Mouse (Mus musculus) hindbrain, embryonic 15.5 days (tissue): ENCODE data around the gene Itih1. TPM values are rescaled to one million over a fixed set of nuclear protein-coding genes. Genes with fewer than 3 reads are reported as not detected.

Experiments
- ATAC-seq: fragments of 200-750 bp; cut with Nextera tagmentation; 2 replicates; pipeline ENCODE4 v1.8.0; 2017; ENCODE audit warnings: low read depth, moderate number of reproducible peaks, moderate TSS enrichment; ENCODE audit not compliant: low FRiP score
- H3K27ac ChIP-seq: fragments of 300-500 bp; sonication (generic); replicated peaks from 2 replicates; pipeline ENCODE4 v1.5.1; 2015; ENCODE audit warnings: mild to moderate bottlenecking, inconsistent platforms
- H3K27me3 ChIP-seq: fragments of 300-500 bp; sonication (generic); 2 replicates; pipeline ENCODE4 v1.6.1; 2015; ENCODE audit warnings: control low read depth, inconsistent platforms
- H3K36me3 ChIP-seq: fragments of 300-500 bp; sonication (generic); 2 replicates; pipeline ENCODE4 v1.6.1; 2015; ENCODE audit warnings: control low read depth, inconsistent platforms
- H3K4me1 ChIP-seq: fragments of 300-500 bp; sonication (generic); replicated peaks from 2 replicates; pipeline ENCODE4 v1.6.1; 2015; ENCODE audit warnings: control low read depth, inconsistent platforms
- H3K4me2 ChIP-seq: fragments of 300-500 bp; sonication (generic); 2 replicates; pipeline ENCODE4 v1.6.1; 2015; ENCODE audit warnings: moderate library complexity, mild to moderate bottlenecking, inconsistent platforms
- H3K4me3 ChIP-seq: fragments of 300-500 bp; sonication (generic); 2 replicates; pipeline ENCODE4 v1.5.1; 2015; ENCODE audit warnings: mild to moderate bottlenecking, inconsistent platforms
- H3K9ac ChIP-seq: fragments of 300-500 bp; sonication (generic); 2 replicates; pipeline ENCODE4 v1.6.1; 2015; ENCODE audit warnings: inconsistent platforms
- H3K9me3 ChIP-seq: fragments of 300-500 bp; sonication (generic); 2 replicates; pipeline ENCODE4 v1.6.1; 2016; ENCODE audit warnings: control low read depth, inconsistent platforms
- WGBS: fragments of 180-500 bp; shearing (Covaris S2); methylation state at CpG from one replicate; pipeline ENCODE4 v1.1.7; 2015; 5-methylcytosine and 5-hydroxymethylcytosine counted together
- polyA plus RNA-seq: library from polyadenylated mRNA; unstranded; fragments of >200 nt; fragmentation: Nextera tagmentation; extraction: Ambion mirVana; gene quantifications from 2 replicates; pipeline ENCODE4 v1.2.1, GENCODE M21; 2015

The Itih1 gene
- not detected in 2 replicates for polyA plus RNA-seq

GRCm38 (mm10) chr14:30943038-30943437 is at the start of gene Itih1:
Gene Itih1 (minus strand): TSS chr14:30943289.
- Histone ChIP-seq H3K9ac (no peak within 1 kb of the TSS), H3K9me3 (no peaks in the 10 kb centered on the region), H3K27me3 (no peaks in the 10 kb centered on the region), H3K4me1 (no peaks in the 10 kb centered on the region), H3K4me3 (no peak within 1 kb of the TSS), H3K4me2 (no peak within 1 kb of the TSS), H3K36me3 (no peaks in the 10 kb centered on the region), H3K27ac (no peak within 1 kb of the TSS)
- ATAC-seq: no peak
- WGBS: 92% methylated on average over 7 of the region's 7 CpGs

GRCm38 (mm10) chr14:30976222-30976621 is 33.1 kb upstream of the Itih1 start:
- H3K4me2 ChIP-seq: no peak overlapping the region
- WGBS: 82% methylated on average over 3 of the region's 3 CpGs
- H3K9me3 ChIP-seq: no peaks in the 10 kb centered on the region
- no peak overlapping the region for H3K27ac ChIP-seq
- H3K9ac ChIP-seq: no peak overlapping the region
- H3K36me3 ChIP-seq: peaks cover 49% of the 10 kb centered on the region
- no peak overlapping the region for H3K4me3 ChIP-seq
- no peaks in the 10 kb centered on the region for H3K27me3 ChIP-seq
- no peak for ATAC-seq
- H3K4me1 ChIP-seq: no peaks in the 10 kb centered on the region

GRCm38 (mm10) chr14:30974204-30974603 is 31.1 kb upstream of the Itih1 start:
- Histone ChIP-seq H3K4me3 (no peak overlapping the region), H3K27ac (no peak overlapping the region), H3K4me1 (no peaks in the 10 kb centered on the region), H3K4me2 (no peak overlapping the region), H3K9me3 (no peaks in the 10 kb centered on the region), H3K36me3 (peaks cover 56% of the 10 kb centered on the region), H3K27me3 (no peaks in the 10 kb centered on the region), H3K9ac (no peak overlapping the region)
- ATAC-seq: no peak; the same call in 1 of the 2 replicates
- WGBS: 45% methylated on average over 6 of the region's 6 CpGs

- no peak overlapping the region for H3K9ac ChIP-seq
- H3K4me1 ChIP-seq: no peaks in the 10 kb centered on the region
- ATAC-seq: no peak
- no peaks in the 10 kb centered on the region for H3K27me3 ChIP-seq
- 94% methylated on average over 1 of the region's 1 CpGs for WGBS
- H3K36me3 ChIP-seq: peaks cover 32% of the 10 kb centered on the region
- H3K9me3 ChIP-seq: no peaks in the 10 kb centered on the region
- no peak overlapping the region for H3K4me3 ChIP-seq
- no peak overlapping the region for H3K4me2 ChIP-seq
- no peak overlapping the region for H3K27ac ChIP-seq
Observed at GRCm38 (mm10) chr14:30960366-30960765, 17.3 kb upstream of the Itih1 start.

- H3K9ac ChIP-seq: no peak overlapping the region
- no peak for ATAC-seq
- H3K36me3 ChIP-seq: peaks cover 28% of the 10 kb centered on the region
- H3K4me2 ChIP-seq: no peak overlapping the region
- no peaks in the 10 kb centered on the region for H3K9me3 ChIP-seq
- H3K4me1 ChIP-seq: no peaks in the 10 kb centered on the region
- H3K27ac ChIP-seq: no peak overlapping the region
- H3K27me3 ChIP-seq: no peaks in the 10 kb centered on the region
- H3K4me3 ChIP-seq: no peak overlapping the region
- 97% methylated on average over 4 of the region's 4 CpGs for WGBS
Observed at GRCm38 (mm10) chr14:30959031-30959430, 15.9 kb upstream of the Itih1 start.

- H3K27me3 ChIP-seq: no peaks in the 10 kb centered on the region
- peaks cover 28% of the 10 kb centered on the region for H3K36me3 ChIP-seq
- no peak overlapping the region for H3K9ac ChIP-seq
- H3K9me3 ChIP-seq: no peaks in the 10 kb centered on the region
- no peak overlapping the region for H3K4me3 ChIP-seq
- H3K27ac ChIP-seq: no peak overlapping the region
- WGBS: 88% methylated on average over 2 of the region's 2 CpGs
- H3K4me2 ChIP-seq: no peak overlapping the region
- ATAC-seq: no peak
- no peaks in the 10 kb centered on the region for H3K4me1 ChIP-seq
Observed at GRCm38 (mm10) chr14:30958517-30958916, 15.4 kb upstream of the Itih1 start.

GRCm38 (mm10) chr14:30951154-30951825 is 8.2 kb upstream of the Itih1 start, which contains the start of gene Nek4:
Gene Nek4 (plus strand): TSS chr14:30951377.
- H3K4me2 ChIP-seq: peak within 1 kb of the TSS; percentile 72
- H3K27me3 ChIP-seq: no peaks in the 10 kb centered on the region
- H3K27ac ChIP-seq: peak within 1 kb of the TSS; percentile 79
- H3K9ac ChIP-seq: peak within 1 kb of the TSS; percentile 87
- H3K9me3 ChIP-seq: no peaks in the 10 kb centered on the region
- peak within 1 kb of the TSS; percentile 93 for H3K4me3 ChIP-seq
- H3K36me3 ChIP-seq: no peaks in the 10 kb centered on the region; the same call in 1 of the 2 replicates
- ATAC-seq: peak; percentile 99
- peaks cover 11% of the 10 kb centered on the region for H3K4me1 ChIP-seq
- under 1% methylated on average over 57 of the region's 57 CpGs for WGBS

GRCm38 (mm10) chr14:30949986-30950385 is 6.9 kb upstream of the Itih1 start:
- no peaks in the 10 kb centered on the region for H3K9me3 ChIP-seq
- no peaks in the 10 kb centered on the region; the same call in 1 of the 2 replicates for H3K36me3 ChIP-seq
- 96% methylated on average over 10 of the region's 10 CpGs for WGBS
- no peak overlapping the region for H3K9ac ChIP-seq
- H3K27me3 ChIP-seq: no peaks in the 10 kb centered on the region
- ATAC-seq: no peak
- peaks cover 11% of the 10 kb centered on the region for H3K4me1 ChIP-seq
- no peak overlapping the region for H3K27ac ChIP-seq
- no peak overlapping the region for H3K4me2 ChIP-seq
- no peak overlapping the region for H3K4me3 ChIP-seq

- Histone ChIP-seq H3K4me3 (no peak overlapping the region), H3K27ac (no peak overlapping the region), H3K4me1 (no peaks in the 10 kb centered on the region), H3K9me3 (no peaks in the 10 kb centered on the region), H3K27me3 (no peaks in the 10 kb centered on the region), H3K4me2 (no peak overlapping the region), H3K36me3 (no peaks in the 10 kb centered on the region), H3K9ac (no peak overlapping the region)
- ATAC-seq: no peak
- WGBS: 76% methylated on average over 2 of the region's 2 CpGs
Observed at GRCm38 (mm10) chr14:30944745-30945144, 1.7 kb upstream of the Itih1 start.

- no peak for ATAC-seq
- H3K27ac ChIP-seq: no peak overlapping the region
- no peak overlapping the region for H3K4me3 ChIP-seq
- WGBS: 69% methylated on average over 11 of the region's 11 CpGs
- no peaks in the 10 kb centered on the region for H3K4me1 ChIP-seq
- H3K9me3 ChIP-seq: no peaks in the 10 kb centered on the region
- no peak overlapping the region for H3K9ac ChIP-seq
- no peaks in the 10 kb centered on the region for H3K36me3 ChIP-seq
- H3K27me3 ChIP-seq: no peaks in the 10 kb centered on the region
- H3K4me2 ChIP-seq: no peak overlapping the region
Observed at GRCm38 (mm10) chr14:30943860-30944674, 978 bp upstream of the Itih1 start.

GRCm38 (mm10) chr14:30942254-30942653 is 835 bp downstream of the Itih1 start:
- ATAC-seq: no peak
- H3K4me1 ChIP-seq: no peaks in the 10 kb centered on the region
- no peak overlapping the region for H3K27ac ChIP-seq
- H3K27me3 ChIP-seq: no peaks in the 10 kb centered on the region
- no peaks in the 10 kb centered on the region for H3K36me3 ChIP-seq
- H3K4me3 ChIP-seq: no peak overlapping the region
- WGBS: 94% methylated on average over 4 of the region's 4 CpGs
- H3K4me2 ChIP-seq: no peak overlapping the region
- H3K9ac ChIP-seq: no peak overlapping the region
- H3K9me3 ChIP-seq: no peaks in the 10 kb centered on the region

GRCm38 (mm10) chr14:30933351-30933750 is 9.7 kb downstream of the Itih1 start:
- WGBS: 89% methylated on average over 9 of the region's 9 CpGs
- Histone ChIP-seq H3K4me1 (no peaks in the 10 kb centered on the region), H3K27ac (no peak overlapping the region), H3K36me3 (no peaks in the 10 kb centered on the region), H3K9me3 (no peaks in the 10 kb centered on the region), H3K9ac (no peak overlapping the region), H3K27me3 (no peaks in the 10 kb centered on the region), H3K4me3 (no peak overlapping the region), H3K4me2 (no peak overlapping the region)
- ATAC-seq: no peak
